Mouse (Mus musculus) kidney, postnatal 0 days (tissue): ENCODE results near the gene Trmt44. TPM values are rescaled to one million over a fixed set of nuclear protein-coding genes. Genes with fewer than 3 reads are reported as not detected.

Experiments
- ATAC-seq: fragments of 200-750 bp; cut with Nextera tagmentation; replicated peaks from 2 replicates; pipeline ENCODE4 v1.8.0; 2017; ENCODE audit warnings: low read depth, moderate number of reproducible peaks, moderate TSS enrichment, moderate library complexity; ENCODE audit not compliant: low FRiP score
- DNase-seq: peaks from one replicate; pipeline ENCODE4 v3.0.0-alpha.2; 2016; ENCODE audit warnings: low spot score
- H3K27ac ChIP-seq: fragments of 300-500 bp; sonication (generic); 2 replicates; pipeline ENCODE4 v1.5.1; 2014; ENCODE audit warnings: mild to moderate bottlenecking
- H3K27me3 ChIP-seq: fragments of 300-500 bp; sonication (generic); 2 replicates; pipeline ENCODE4 v1.6.1; 2014; ENCODE audit warnings: low read length, mixed read lengths; ENCODE audit not compliant: insufficient read depth
- H3K36me3 ChIP-seq: fragments of 300-500 bp; sonication (generic); 2 replicates; pipeline ENCODE4 v1.6.1; 2014; ENCODE audit warnings: low read length, mixed read lengths; ENCODE audit not compliant: insufficient read depth
- H3K4me1 ChIP-seq: fragments of 300-500 bp; sonication (generic); replicated peaks from 2 replicates; pipeline ENCODE4 v1.6.1; 2014; ENCODE audit warnings: antibody characterized with exemption, low read length, mixed read lengths; ENCODE audit not compliant: insufficient read depth
- H3K4me2 ChIP-seq: fragments of 300-500 bp; sonication (generic); 2 replicates; pipeline ENCODE4 v1.6.1; 2014; ENCODE audit warnings: mild to moderate bottlenecking, low read length, moderate library complexity, mixed read lengths
- H3K4me3 ChIP-seq: fragments of 300-500 bp; sonication (generic); replicated peaks from 2 replicates; pipeline ENCODE4 v1.5.1; 2014; ENCODE audit warnings: low read depth, low read length
- H3K9ac ChIP-seq: fragments of 300-500 bp; sonication (generic); 2 replicates; pipeline ENCODE4 v1.6.1; 2014; ENCODE audit warnings: low read depth, low read length
- H3K9me3 ChIP-seq: fragments of 300-500 bp; sonication (generic); replicated peaks from 2 replicates; pipeline ENCODE4 v1.6.1; 2016; ENCODE audit warnings: low read length, inconsistent platforms, mixed read lengths
- CTCF ChIP-seq: IDR thresholded peaks from 2 replicates; pipeline ENCODE4 v1.5.1; 2016; ENCODE audit warnings: antibody characterized with exemption, low read depth, mild to moderate bottlenecking, moderate library complexity
- WGBS: fragments of 180-500 bp; shearing (Covaris S2); extraction: QIAGEN DNeasy Blood & Tissue Kit; methylation state at CpG from one replicate; pipeline ENCODE4 v1.1.7; 2014; 5-methylcytosine and 5-hydroxymethylcytosine counted together
- polyA plus RNA-seq: library from polyadenylated mRNA; unstranded; fragments of >200 nt; fragmentation: Nextera tagmentation; extraction: Ambion mirVana; gene quantifications from 2 replicates; pipeline ENCODE4 v1.2.1, GENCODE M21; 2015

The Trmt44 gene
- polyA plus RNA-seq, 1 experiment from 2014 or later = 4.2 TPM

DNA sequence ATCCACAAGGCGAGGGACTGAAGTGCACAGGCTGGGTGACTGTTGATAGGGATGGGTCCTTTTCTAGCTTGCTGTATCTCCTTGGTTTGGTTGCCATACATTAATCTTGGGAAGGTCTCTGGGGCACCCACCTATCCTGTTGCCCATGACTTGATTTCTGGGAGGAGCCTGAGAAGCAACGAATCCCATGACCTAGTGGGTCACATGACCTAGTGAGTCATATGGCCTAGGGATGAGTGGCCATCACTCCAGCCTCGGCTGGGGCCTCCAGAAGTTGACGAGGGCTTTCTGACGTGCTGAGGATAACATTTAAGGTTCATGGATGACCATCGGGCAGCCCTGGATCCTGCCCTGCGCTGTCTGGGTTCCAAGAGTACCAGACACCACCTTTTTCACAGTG, 30.5 kb upstream of the Trmt44 start:
- DNase-seq = no peak
- Histone ChIP-seq H3K9ac (no peak overlapping the region), H3K36me3 (0 out of 2 replicates have a peak, but pooled peaks cover 14% of the 10 kb centered on the region), H3K4me1 (peaks cover 6% of the 10 kb centered on the region; the same call in 1 of the 2 replicates), H3K27ac (no peak overlapping the region), H3K9me3 (no peaks in the 10 kb centered on the region), H3K4me3 (no peak overlapping the region), H3K4me2 (no peak overlapping the region), H3K27me3 (no peaks in the 10 kb centered on the region)
- no peak for ATAC-seq
- TF ChIP-seq CTCF = no peak
- WGBS = 77% methylated on average over 7 of the region's 7 CpGs

GRCm38 (mm10) chr5:35601526-35601925, 26.7 kb upstream of the Trmt44 start:
- peaks cover 22% of the 10 kb centered on the region; the same call in 1 of the 2 replicates for H3K36me3 ChIP-seq
- H3K27ac ChIP-seq = no peak overlapping the region
- no peaks in the 10 kb centered on the region for H3K4me1 ChIP-seq
- H3K4me2 ChIP-seq = no peak overlapping the region
- no peak overlapping the region for H3K9ac ChIP-seq
- no peaks in the 10 kb centered on the region for H3K9me3 ChIP-seq
- no peaks in the 10 kb centered on the region for H3K27me3 ChIP-seq
- DNase-seq (no peak), ATAC-seq (no peak)
- no peak for TF ChIP-seq CTCF
- WGBS = 83% methylated on average over 8 of the region's 8 CpGs
- H3K4me3 ChIP-seq = no peak overlapping the region

DNA sequence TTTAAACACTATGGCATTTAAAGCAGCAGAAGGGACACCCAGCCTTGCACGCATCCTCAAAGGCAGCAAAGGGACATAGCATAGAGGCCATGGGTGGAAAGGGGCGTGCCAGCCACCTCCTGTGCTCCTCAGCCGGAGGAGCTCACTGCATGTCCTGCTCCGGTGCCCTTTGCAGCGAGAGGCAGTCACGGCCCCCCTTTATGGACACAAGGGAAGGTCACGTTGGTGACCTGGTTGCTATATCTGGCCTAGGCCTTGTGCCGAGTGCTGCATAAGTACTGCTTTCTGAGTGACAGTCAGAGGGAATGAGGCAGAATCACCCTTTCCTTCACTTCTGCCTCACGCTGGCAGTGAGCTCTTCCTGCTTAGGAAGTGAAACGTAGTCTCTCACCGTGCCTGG, 25.4 kb upstream of the Trmt44 start:
- TF ChIP-seq CTCF = no peak
- no peaks in the 10 kb centered on the region for H3K9me3 ChIP-seq
- no peak overlapping the region for H3K9ac ChIP-seq
- WGBS = 71% methylated on average over 11 of the region's 11 CpGs
- ATAC-seq = no peak
- no peak for DNase-seq
- H3K27ac ChIP-seq = no peak overlapping the region
- H3K27me3 ChIP-seq = no peaks in the 10 kb centered on the region
- peaks cover 22% of the 10 kb centered on the region; the same call in 1 of the 2 replicates for H3K36me3 ChIP-seq
- no peaks in the 10 kb centered on the region for H3K4me1 ChIP-seq
- H3K4me3 ChIP-seq = no peak overlapping the region
- H3K4me2 ChIP-seq = no peak overlapping the region

DNA sequence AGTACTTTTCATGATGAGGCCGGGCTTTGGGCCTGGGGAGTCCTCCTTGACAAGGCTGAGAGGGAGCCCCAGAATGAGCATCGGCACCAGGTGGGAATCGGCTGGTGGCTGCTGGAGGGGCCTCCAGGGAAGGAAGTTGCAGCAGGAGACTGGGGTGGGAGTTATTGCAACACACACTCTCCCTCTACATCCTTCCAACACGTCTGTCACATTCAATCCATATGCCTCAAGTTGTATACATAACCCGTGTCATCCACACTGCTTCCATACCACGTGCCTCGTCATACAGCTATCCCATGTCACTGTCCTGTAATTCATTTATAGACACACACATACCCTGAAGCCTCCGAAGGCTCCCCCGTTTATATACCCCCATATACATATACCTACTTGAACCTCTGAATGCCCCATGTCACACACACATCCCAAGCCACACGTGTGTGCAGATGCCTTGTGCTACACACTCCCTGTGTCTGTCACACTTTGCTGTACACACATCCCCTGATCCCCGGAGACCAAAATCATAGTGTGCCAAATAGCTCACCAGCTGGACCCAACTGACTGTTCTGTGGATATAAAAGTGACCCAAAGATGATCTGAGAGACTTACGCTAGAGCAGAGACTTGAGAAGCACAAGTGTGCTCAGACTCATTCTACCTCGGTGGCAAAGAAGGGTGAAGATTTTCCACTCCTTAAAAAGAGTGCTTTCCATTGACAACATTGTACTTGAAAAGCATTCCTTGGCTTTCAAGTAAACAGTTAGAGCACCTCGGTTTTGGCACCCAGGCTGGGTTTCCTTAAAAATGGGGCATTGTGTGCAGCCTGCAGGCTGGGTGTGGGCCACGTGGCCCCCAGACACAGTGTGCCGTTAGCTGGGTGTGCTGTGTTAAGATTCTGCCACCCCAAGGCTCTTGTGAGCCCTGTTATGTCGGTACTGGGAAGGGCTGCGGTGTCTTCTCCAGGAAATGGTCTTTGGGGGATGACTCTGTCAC, 21.6 kb upstream of the Trmt44 start:
- Histone ChIP-seq H3K4me2 (no peak overlapping the region), H3K4me3 (no peak overlapping the region), H3K9me3 (no peaks in the 10 kb centered on the region), H3K9ac (no peak overlapping the region), H3K4me1 (no peaks in the 10 kb centered on the region), H3K36me3 (peaks cover 22% of the 10 kb centered on the region), H3K27me3 (no peaks in the 10 kb centered on the region), H3K27ac (no peak overlapping the region)
- WGBS = 82% methylated on average over 18 of the region's 18 CpGs
- TF ChIP-seq CTCF = no peak
- DNase-seq (no peak), ATAC-seq (no peak)

GRCm38 (mm10) chr5:35595706-35596105, 20.8 kb upstream of the Trmt44 start:
- DNase-seq = peak; percentile 88
- H3K27me3 ChIP-seq = no peaks in the 10 kb centered on the region
- no peak overlapping the region for H3K4me2 ChIP-seq
- H3K27ac ChIP-seq = no peak overlapping the region
- 25% methylated on average over 4 of the region's 4 CpGs for WGBS
- ATAC-seq = no peak
- H3K4me3 ChIP-seq = no peak overlapping the region
- peaks cover 25% of the 10 kb centered on the region for H3K36me3 ChIP-seq
- H3K9ac ChIP-seq = no peak overlapping the region
- H3K9me3 ChIP-seq = no peaks in the 10 kb centered on the region
- TF ChIP-seq CTCF = peak; percentile 100
- H3K4me1 ChIP-seq = no peaks in the 10 kb centered on the region

- Histone ChIP-seq H3K9me3 (no peaks in the 10 kb centered on the region), H3K4me2 (no peak overlapping the region), H3K4me3 (no peak overlapping the region), H3K27me3 (no peaks in the 10 kb centered on the region), H3K36me3 (peaks cover 34% of the 10 kb centered on the region), H3K9ac (no peak overlapping the region), H3K4me1 (no peaks in the 10 kb centered on the region), H3K27ac (no peak overlapping the region)
- whole genome bisulfite sequencing = 89% methylated on average over 4 of the region's 4 CpGs
- no peak for TF ChIP-seq CTCF
- no peak for ATAC-seq
- no peak for DNase-seq
Observed at GRCm38 (mm10) chr5:35594768-35595167, 19.9 kb upstream of the Trmt44 start.
